Mouse (Mus musculus) liver, embryonic 14.5 days (tissue): ENCODE measurements around the gene Pus10.

Experiments
- CTCF ChIP-seq: IDR thresholded peaks from 2 replicates; pipeline ENCODE4 v1.5.1; 2016; ENCODE audit warnings: antibody characterized with exemption, low read depth, control low read depth
- EP300 ChIP-seq: IDR thresholded peaks from 2 replicates; pipeline ENCODE4 v1.6.1; 2016; ENCODE audit warnings: antibody characterized with exemption, low read depth

DNA sequence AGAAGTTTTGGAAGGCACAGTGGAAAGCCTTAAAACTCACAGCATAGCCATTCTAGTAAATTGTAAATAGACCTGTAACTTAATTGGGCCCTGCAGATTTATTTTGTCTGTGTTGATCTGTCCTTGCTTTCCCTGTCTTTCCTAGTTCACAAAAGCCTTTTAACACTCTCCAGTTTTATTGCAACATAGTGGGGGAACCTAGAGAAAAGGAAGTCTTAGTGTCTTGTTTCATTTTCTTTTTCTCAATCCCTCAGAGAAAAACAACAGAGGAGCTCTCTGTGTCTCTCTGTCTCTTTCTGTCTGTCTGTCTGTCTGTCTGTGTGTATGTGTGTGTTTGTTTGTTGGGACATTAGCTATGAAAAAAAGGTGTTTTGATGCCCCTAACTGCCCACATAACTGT lies 30.4 kb downstream of the Pus10 start:
- TF ChIP-seq CTCF (no peak), EP300 (no peak)
